In genomic region chr2:109890068-109890467, GRCm38 (mm10) we compare ENCODE assay signal across 8 mouse cellular contexts. TPM values are rescaled to one million over a fixed set of nuclear protein-coding genes. Genes with fewer than 3 reads are reported as not detected.
DNase-seq lines count a peak whose midpoint lies in the region; ATAC-seq lines count a peak whose summit lies in the region.

No protein-coding gene starts in this region.

- peak overlapping the region; percentile 97 for H3K9ac ChIP-seq in neural tube, embryonic 11.5 days (ENCODE audit: low read length)

- peaks cover 1% of the 10 kb centered on the region; the same call in 1 of the 2 replicates for H3K36me3 ChIP-seq in neural tube, embryonic 11.5 days (ENCODE audit: control insufficient read depth, insufficient read depth, low read length)
- H3K36me3 ChIP-seq in limb, embryonic 10.5 days, result peaks cover 11% of the 10 kb centered on the region

- peak overlapping the region; percentile 91 for H3K4me3 ChIP-seq in neural tube, embryonic 11.5 days (ENCODE audit: low read depth, low read length)
- peak overlapping the region; percentile 96 for H3K4me3 ChIP-seq in limb, embryonic 10.5 days

- DNase-seq in cerebellum, adult 18-20 months, result peak; percentile 24 to 25
- DNase-seq in cerebellum, postnatal 4 days (ENCODE audit: low spot score in 2 of 2), result no peak
- DNase-seq in neural tube, embryonic 11.5 days (ENCODE audit: low spot score), result no peak
- no peak for DNase-seq in neural tube, embryonic 10.5 days (ENCODE audit: extremely low spot score, low spot score)
- no peak for DNase-seq in limb, embryonic 10.5 days (ENCODE audit: low spot score)
- DNase-seq in retina, embryonic 14.5 days (ENCODE audit: low spot score), result peak; percentile 24
- no peak for DNase-seq in yolk sac, embryonic 10.5 days (ENCODE audit: low spot score)
- DNase-seq in Muller cell, postnatal 12 days (ENCODE audit: inconsistent ontology term), result no peak

- H3K27ac ChIP-seq in neural tube, embryonic 11.5 days (ENCODE audit: low read depth, low read length), result peak overlapping the region; percentile 89; the same call in 1 of the 2 replicates
- H3K27ac ChIP-seq in limb, embryonic 10.5 days, result peak overlapping the region; percentile 99

- peak overlapping the region; percentile 40 for H3K4me2 ChIP-seq in neural tube, embryonic 11.5 days (ENCODE audit: low read depth)

- ATAC-seq in neural tube, embryonic 11.5 days (ENCODE audit: insufficient read depth, low FRiP score, low TSS enrichment), result no peak

- H3K27me3 ChIP-seq in neural tube, embryonic 11.5 days (ENCODE audit: control insufficient read depth, insufficient read depth, low read length), result no peaks in the 10 kb centered on the region
- H3K27me3 ChIP-seq in limb, embryonic 10.5 days (ENCODE audit: low read depth, poor library complexity, severe bottlenecking), result no peaks in the 10 kb centered on the region

- H3K4me1 ChIP-seq in neural tube, embryonic 11.5 days (ENCODE audit: control insufficient read depth, insufficient read depth, low read length), result peaks cover 8% of the 10 kb centered on the region; the same call in 1 of the 2 replicates
- H3K4me1 ChIP-seq in limb, embryonic 10.5 days, result peaks cover 14% of the 10 kb centered on the region

- 40% methylated on average over 4 of the region's 4 CpGs for WGBS in neural tube, embryonic 11.5 days
- WGBS in limb, embryonic 10.5 days, result 35% methylated on average over 4 of the region's 4 CpGs

- H3K9me3 ChIP-seq in neural tube, embryonic 11.5 days (ENCODE audit: control insufficient read depth, low read length), result no peaks in the 10 kb centered on the region
- H3K9me3 ChIP-seq in limb, embryonic 10.5 days (replicated peaks), result no peaks in the 10 kb centered on the region

RNA-seq across cellular contexts. Expression of gene Lin7c, which starts 0.6 kb away (rescaled TPM):
- 136 and 146 TPM in 2 replicates for polyA plus RNA-seq in neural tube, embryonic 11.5 days (2014; fragmentation: Nextera tagmentation; extraction: Ambion mirVana)
- polyA plus RNA-seq in limb, embryonic 10.5 days (2016; fragmentation: Nextera tagmentation; extraction: Ambion mirVana), result 64.3 and 68.9 TPM in 2 replicates

RNA-seq across cellular contexts. Expression of gene Lgr4, which starts 27.4 kb away (rescaled TPM):
- polyA plus RNA-seq in neural tube, embryonic 11.5 days (2014; fragmentation: Nextera tagmentation; extraction: Ambion mirVana), result 19.7 and 21.1 TPM in 2 replicates
- 9.0 and 10.6 TPM in 2 replicates for polyA plus RNA-seq in limb, embryonic 10.5 days (2016; fragmentation: Nextera tagmentation; extraction: Ambion mirVana)

Comparison
In these comparisons a context has a peak if more than half of its experiments do, and no peak if none do; other contexts are left out.
1. DNase-seq: peak in cerebellum, adult 18-20 months (2 of 2) and retina, embryonic 14.5 days (single experiment); none in cerebellum, postnatal 4 days (0 of 2), neural tube, embryonic 11.5 days (single experiment), neural tube, embryonic 10.5 days (single experiment), limb, embryonic 10.5 days (single experiment), yolk sac, embryonic 10.5 days (single experiment) and Muller cell, postnatal 12 days (single experiment).